Mouse (Mus musculus) midbrain, embryonic 10.5 days (tissue): ENCODE measurements around the gene Efhd2. TPM values are rescaled to one million over a fixed set of nuclear protein-coding genes. Genes with fewer than 3 reads are reported as not detected.
A peak's percentile ranks its signal among the peaks of the same experiment; 100 is the strongest.

ENCODE experiments used
- DNase-seq: peaks from one replicate; pipeline ENCODE4 v3.0.0-alpha.2; 2017; ENCODE audit warnings: low spot score
- H3K27ac ChIP-seq: fragments of 300-500 bp; sonication (generic); replicated peaks from 2 replicates; pipeline ENCODE4 v1.5.1; 2016; ENCODE audit warnings: mild to moderate bottlenecking
- H3K27me3 ChIP-seq: fragments of 300-500 bp; sonication (generic); 2 replicates; pipeline ENCODE4 v1.6.1; 2016; ENCODE audit warnings: low read depth, mild to moderate bottlenecking; ENCODE audit not compliant: poor library complexity, severe bottlenecking
- H3K36me3 ChIP-seq: fragments of 300-500 bp; sonication (generic); 2 replicates; pipeline ENCODE4 v1.6.1; 2016; ENCODE audit warnings: mild to moderate bottlenecking, moderate library complexity
- H3K4me1 ChIP-seq: fragments of 300-500 bp; sonication (generic); 2 replicates; pipeline ENCODE4 v1.6.1; 2016
- H3K4me3 ChIP-seq: fragments of 300-500 bp; sonication (generic); 2 replicates; pipeline ENCODE4 v1.5.1; 2016; ENCODE audit warnings: mild to moderate bottlenecking, moderate library complexity
- H3K9me3 ChIP-seq: fragments of 300-500 bp; sonication (generic); replicated peaks from 2 replicates; pipeline ENCODE4 v1.6.1; 2016; ENCODE audit warnings: mild to moderate bottlenecking
- WGBS: fragments of 180-500 bp; shearing (Covaris S2); methylation state at CpG from one replicate; pipeline ENCODE4 v1.1.7; 2016; 5-methylcytosine and 5-hydroxymethylcytosine counted together
- polyA plus RNA-seq: library from polyadenylated mRNA; unstranded; fragments of >200 nt; fragmentation: Nextera tagmentation; extraction: Ambion mirVana; gene quantifications from 2 replicates; pipeline ENCODE4 v1.2.1, GENCODE M21; 2016

Efhd2 gene
- 50.1 and 69.2 TPM in 2 replicates for polyA plus RNA-seq

DNA sequence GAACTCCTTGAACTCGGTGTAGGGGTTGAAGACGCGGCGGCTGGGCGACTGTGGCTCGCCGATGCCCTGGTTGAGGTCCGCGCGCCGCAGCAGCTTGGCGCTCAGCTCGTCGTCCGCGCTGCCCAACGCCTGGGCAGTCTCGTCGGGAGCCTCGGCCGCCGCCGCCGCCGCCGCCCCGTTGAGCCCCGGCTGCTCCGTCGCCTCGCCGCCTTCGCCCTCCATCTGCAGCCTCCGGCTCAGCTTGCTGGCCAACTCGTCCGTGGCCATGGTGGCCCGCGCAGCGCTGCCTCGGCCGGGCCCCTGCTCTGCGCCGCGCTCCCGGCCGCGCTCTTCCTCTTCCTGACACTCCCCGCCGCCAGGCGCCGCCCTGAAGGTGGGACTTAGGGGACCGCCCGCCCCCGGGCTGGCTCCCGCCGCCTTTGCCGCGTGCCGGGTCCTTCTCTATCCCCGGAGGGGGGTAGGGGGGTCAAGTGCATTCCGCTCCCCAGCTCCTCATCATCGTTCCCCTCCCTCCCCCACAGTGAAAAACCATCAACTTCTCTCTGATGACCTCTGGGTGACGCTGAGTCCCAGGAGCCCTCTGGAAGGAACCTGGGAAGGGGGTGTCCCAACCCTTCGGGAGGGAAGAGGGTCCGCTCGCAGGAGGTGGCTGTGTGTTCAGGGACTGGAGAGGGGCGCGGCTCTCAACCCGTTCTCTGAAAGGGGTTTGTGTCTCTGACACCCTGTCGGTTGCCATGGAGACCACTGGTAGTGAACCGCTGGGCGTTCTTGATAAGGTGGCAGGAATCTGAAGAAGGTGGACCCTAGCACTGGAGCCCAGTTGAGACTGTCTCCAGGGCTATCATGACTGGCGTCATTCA lies at the start of gene Efhd2:
Gene Efhd2 (minus strand): TSS at position 320 of the 860 bp plus-strand sequence.
- peaks cover 60% of the 10 kb centered on the region for H3K4me1 ChIP-seq
- peaks cover 15% of the 10 kb centered on the region; the same call in 1 of the 2 replicates for H3K36me3 ChIP-seq
- H3K4me3 ChIP-seq, result peak within 1 kb of the TSS; percentile 75
- WGBS, result under 1% methylated on average over 73 of the region's 73 CpGs
- peak; percentile 78 for DNase-seq
- peak within 1 kb of the TSS; percentile 86 for H3K27ac ChIP-seq
- H3K9me3 ChIP-seq, result no peaks in the 10 kb centered on the region
- H3K27me3 ChIP-seq, result peaks cover 31% of the 10 kb centered on the region

DNA sequence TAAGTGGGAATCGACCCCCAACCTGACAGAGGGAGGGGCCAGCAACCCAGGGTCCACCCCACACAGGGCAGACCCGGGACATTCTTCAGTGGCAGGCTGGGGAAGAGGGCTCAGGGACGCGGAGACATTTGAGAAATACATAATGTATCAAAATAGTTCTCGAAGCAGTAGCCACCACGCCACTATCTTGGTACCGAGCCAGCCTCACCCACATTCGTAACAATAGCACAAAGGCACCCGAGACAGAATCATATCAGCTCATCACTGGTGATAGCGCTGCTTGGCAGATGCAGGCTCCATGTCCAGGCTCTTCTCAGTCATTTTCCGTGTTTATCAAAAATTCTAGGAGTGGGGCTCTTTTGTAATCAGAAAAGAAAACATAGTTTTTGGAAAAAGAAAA lies 49.2 kb upstream of the Efhd2 start:
- WGBS, result 90% methylated on average over 11 of the region's 11 CpGs
- Histone ChIP-seq H3K9me3 (no peaks in the 10 kb centered on the region), H3K36me3 (no peaks in the 10 kb centered on the region), H3K4me1 (peaks cover under 1% of the 10 kb centered on the region), H3K27ac (no peak overlapping the region), H3K27me3 (no peaks in the 10 kb centered on the region), H3K4me3 (no peak overlapping the region)
- no peak for DNase-seq

GRCm38 (mm10) chr4:141920391-141920790 lies 45.7 kb upstream of the Efhd2 start:
- Histone ChIP-seq H3K4me3 (no peak overlapping the region), H3K27ac (no peak overlapping the region), H3K36me3 (no peaks in the 10 kb centered on the region), H3K9me3 (no peaks in the 10 kb centered on the region), H3K27me3 (no peaks in the 10 kb centered on the region), H3K4me1 (peaks cover 22% of the 10 kb centered on the region)
- DNase-seq, result no peak
- WGBS, result 88% methylated on average over 10 of the region's 10 CpGs

DNA sequence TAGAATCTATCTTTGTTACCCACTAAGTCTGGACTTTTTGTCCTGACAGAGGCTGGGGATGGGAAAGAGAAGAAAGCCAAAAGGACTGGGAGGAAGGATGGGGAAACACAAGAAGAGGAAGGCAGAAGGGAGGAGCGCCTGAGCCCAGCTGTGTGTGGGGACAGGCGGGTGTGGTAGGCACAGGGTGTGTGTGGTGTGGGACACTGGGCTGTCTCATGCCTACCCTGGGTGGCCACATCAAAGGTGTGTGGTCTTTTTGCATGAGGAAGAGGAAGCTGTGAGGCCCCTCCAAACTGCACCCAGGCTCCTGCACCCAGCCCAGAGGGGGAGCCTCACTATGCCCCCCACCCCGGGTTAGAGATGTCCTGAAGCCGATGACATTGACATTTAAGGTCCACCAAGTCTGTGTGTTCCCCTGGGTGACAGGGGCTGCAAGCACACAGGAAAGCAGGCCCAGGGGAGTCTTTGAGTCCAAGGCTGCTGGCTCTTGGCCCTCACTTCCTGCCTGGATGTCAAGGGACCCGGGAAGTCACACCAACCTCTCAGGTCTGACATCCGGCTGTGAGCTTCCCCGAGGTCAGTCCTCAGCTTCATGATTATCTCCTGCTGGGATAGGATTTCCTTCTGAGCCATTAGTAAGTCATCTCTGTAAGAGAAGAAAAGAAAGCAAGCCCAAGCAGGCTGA lies 43.2 kb upstream of the Efhd2 start:
- 81% methylated on average over 7 of the region's 7 CpGs for WGBS
- Histone ChIP-seq H3K27me3 (no peaks in the 10 kb centered on the region), H3K36me3 (no peaks in the 10 kb centered on the region), H3K9me3 (no peaks in the 10 kb centered on the region), H3K4me1 (peaks cover 41% of the 10 kb centered on the region), H3K27ac (peak overlapping the region; percentile 59; the same call in 1 of the 2 replicates), H3K4me3 (no peak overlapping the region)
- DNase-seq, result no peak

DNA sequence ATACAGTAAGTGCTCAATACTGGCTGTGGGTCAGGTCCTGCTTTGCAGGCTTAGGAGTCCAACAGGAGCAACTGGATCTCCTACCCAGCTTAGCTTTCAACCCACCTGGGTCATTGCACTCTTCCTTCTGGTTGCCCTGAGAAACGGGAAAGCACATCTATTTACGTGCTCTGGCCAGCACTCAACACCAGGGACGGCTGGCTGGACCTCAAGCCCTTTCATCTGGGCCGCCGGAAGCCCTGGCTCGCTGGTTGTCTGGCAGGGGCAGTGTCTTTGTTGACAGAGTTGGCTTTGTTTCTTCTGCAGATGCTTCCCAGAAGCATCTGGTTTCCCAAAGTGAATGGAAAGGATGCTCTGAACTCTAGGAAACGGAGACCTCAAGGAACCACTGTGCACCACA lies 39.3 kb upstream of the Efhd2 start:
- Histone ChIP-seq H3K27me3 (no peaks in the 10 kb centered on the region), H3K4me3 (no peak overlapping the region), H3K36me3 (no peaks in the 10 kb centered on the region), H3K4me1 (peaks cover 41% of the 10 kb centered on the region), H3K9me3 (no peaks in the 10 kb centered on the region), H3K27ac (peak overlapping the region; percentile 71)
- no peak for DNase-seq
- WGBS, result 36% methylated on average over 7 of the region's 7 CpGs

- peak overlapping the region; percentile 71 for H3K27ac ChIP-seq
Observed at GRCm38 (mm10) chr4:141913201-141913993, 38.7 kb upstream of the Efhd2 start.

GRCm38 (mm10) chr4:141904710-141905109 lies 30.0 kb upstream of the Efhd2 start:
- 86% methylated on average over 9 of the region's 9 CpGs for WGBS
- Histone ChIP-seq H3K9me3 (no peaks in the 10 kb centered on the region), H3K4me1 (peaks cover 48% of the 10 kb centered on the region), H3K4me3 (no peak overlapping the region), H3K27me3 (no peaks in the 10 kb centered on the region; the same call in 1 of the 2 replicates), H3K36me3 (no peaks in the 10 kb centered on the region), H3K27ac (peak overlapping the region; percentile 97)
- no peak for DNase-seq

More at GRCm38 (mm10) chr4:141913201-141913993, 38.7 kb upstream of the Efhd2 start:
- WGBS, result 80% methylated on average over 13 of the region's 13 CpGs
- Histone ChIP-seq H3K9me3 (no peaks in the 10 kb centered on the region), H3K4me3 (no peak overlapping the region), H3K36me3 (no peaks in the 10 kb centered on the region), H3K4me1 (peaks cover 36% of the 10 kb centered on the region), H3K27me3 (no peaks in the 10 kb centered on the region)
- DNase-seq, result no peak

DNA sequence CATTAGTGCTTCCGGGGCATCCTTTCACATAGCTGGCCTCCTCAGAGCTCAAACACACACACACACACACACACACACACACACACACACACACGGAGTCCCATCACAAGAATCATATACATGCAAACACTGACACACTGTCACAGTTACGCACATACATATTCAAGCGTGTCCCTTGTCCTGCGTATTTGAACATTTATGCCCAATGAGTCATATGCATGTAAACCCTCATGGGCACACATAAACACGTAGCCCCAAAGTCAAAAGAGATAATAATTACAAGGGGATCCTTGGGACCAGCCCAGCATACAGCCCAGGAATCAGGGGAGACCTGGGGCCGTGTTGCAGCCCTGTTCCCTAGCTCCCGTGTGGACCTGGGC lies 27.7 kb upstream of the Efhd2 start:
- DNase-seq, result no peak
- peak overlapping the region; percentile 34; the same call in 1 of the 2 replicates for H3K4me3 ChIP-seq
- no peaks in the 10 kb centered on the region; the same call in 1 of the 2 replicates for H3K27me3 ChIP-seq
- WGBS, result 85% methylated on average over 8 of the region's 8 CpGs
- H3K27ac ChIP-seq, result peak overlapping the region; percentile 97
- peaks cover 70% of the 10 kb centered on the region for H3K4me1 ChIP-seq
- no peaks in the 10 kb centered on the region for H3K9me3 ChIP-seq
- no peaks in the 10 kb centered on the region for H3K36me3 ChIP-seq

DNA sequence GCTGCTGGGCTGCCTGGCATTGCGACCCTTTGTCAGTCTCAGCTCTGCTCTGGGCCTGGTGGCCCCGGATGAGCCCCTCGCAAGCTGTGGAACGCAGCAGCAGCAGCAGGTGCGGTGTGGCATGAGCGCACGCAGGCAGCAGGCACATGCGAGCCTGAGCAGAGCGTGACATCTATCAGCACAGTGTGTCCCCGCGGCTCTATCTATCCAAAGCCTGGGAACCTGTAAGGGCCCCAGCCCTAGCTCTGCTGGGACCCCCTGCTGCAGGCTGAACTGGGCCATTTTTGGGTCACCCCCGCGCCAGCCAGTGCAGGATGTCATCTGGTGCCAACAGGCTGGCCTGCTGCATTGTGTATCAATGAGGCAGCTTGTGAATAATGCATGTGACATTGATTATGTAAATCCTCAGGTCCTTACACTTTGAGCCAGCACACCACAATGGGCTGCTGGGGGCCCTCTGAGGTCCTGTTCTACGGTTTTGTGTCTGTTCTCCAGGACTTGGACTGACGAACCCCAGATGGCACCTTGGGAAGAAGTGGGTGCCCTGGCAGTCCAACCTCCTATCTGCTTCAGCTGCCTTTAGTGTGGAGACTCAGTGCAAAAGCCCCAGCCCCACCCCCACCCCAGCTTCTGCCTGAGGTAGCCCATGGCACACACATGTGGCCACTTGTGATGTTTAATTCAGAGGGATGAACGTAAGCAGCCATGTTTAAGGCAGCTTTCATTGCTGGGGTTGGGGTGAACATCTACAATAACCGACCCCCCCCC lies 27.2 kb upstream of the Efhd2 start:
- 28% methylated on average over 17 of the region's 17 CpGs for WGBS
- H3K27me3 ChIP-seq, result no peaks in the 10 kb centered on the region; the same call in 1 of the 2 replicates
- peak overlapping the region; percentile 97 for H3K27ac ChIP-seq
- DNase-seq, result peak; percentile 82
- H3K4me3 ChIP-seq, result peak overlapping the region; percentile 34
- H3K4me1 ChIP-seq, result peaks cover 76% of the 10 kb centered on the region
- H3K36me3 ChIP-seq, result no peaks in the 10 kb centered on the region
- no peaks in the 10 kb centered on the region for H3K9me3 ChIP-seq

DNA sequence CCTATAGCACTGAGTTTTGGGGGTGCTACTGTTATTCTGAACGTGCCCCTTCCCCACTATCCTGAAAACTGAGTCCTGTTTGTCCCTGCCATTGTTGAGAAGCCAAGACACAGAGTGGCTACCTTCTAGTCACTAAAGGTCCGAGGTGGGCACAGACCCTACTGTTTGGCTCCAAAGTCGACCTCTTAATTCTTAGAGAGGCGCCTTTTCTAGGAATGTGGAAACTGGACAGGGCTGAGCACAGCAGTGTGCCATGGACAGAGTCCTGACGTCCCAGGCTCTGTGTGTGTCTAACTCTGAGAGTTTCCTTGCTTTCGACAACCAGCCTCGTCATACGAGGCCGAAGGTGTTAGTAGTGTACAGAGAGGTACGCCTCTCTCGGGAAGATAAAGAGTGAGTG lies 25.7 kb upstream of the Efhd2 start:
- no peaks in the 10 kb centered on the region; the same call in 1 of the 2 replicates for H3K27me3 ChIP-seq
- H3K4me3 ChIP-seq, result 0 out of 2 replicates have a peak overlapping the region, but pooled peaks have one; percentile 5
- H3K36me3 ChIP-seq, result no peaks in the 10 kb centered on the region
- 55% methylated on average over 11 of the region's 11 CpGs for WGBS
- peaks cover 85% of the 10 kb centered on the region for H3K4me1 ChIP-seq
- no peak for DNase-seq
- H3K9me3 ChIP-seq, result no peaks in the 10 kb centered on the region
- H3K27ac ChIP-seq, result peak overlapping the region; percentile 97

DNA sequence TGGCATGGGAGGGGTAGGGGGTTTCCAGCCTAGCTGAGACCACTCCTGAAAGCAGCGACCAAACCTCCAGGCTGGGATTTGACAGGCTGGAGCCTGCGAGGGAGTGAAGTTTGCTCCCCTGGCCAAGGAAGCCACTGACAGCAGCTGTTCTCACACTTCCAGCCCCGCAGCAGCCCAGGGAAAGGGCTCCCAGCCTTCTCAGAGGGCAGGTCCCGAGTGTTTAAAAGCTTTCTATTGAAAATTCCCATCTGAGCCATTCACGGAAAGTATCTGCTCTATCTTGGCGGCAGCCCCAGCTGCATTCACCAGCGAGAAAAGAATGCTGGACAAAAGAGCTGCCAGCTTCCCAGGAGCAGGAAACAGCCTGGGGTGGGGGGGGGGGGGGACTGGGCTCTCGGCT lies 25.2 kb upstream of the Efhd2 start:
- no peaks in the 10 kb centered on the region for H3K36me3 ChIP-seq
- peaks cover 80% of the 10 kb centered on the region for H3K4me1 ChIP-seq
- H3K27ac ChIP-seq, result peak overlapping the region; percentile 97
- 0 out of 2 replicates have a peak overlapping the region, but pooled peaks have one; percentile 5 for H3K4me3 ChIP-seq
- no peaks in the 10 kb centered on the region; the same call in 1 of the 2 replicates for H3K27me3 ChIP-seq
- H3K9me3 ChIP-seq, result no peaks in the 10 kb centered on the region
- WGBS, result 3% methylated on average over 8 of the region's 8 CpGs
- DNase-seq, result peak; percentile 66
